Mouse (Mus musculus): ENCODE measurements at regions not wholly inside any gene's neighbourhood (a gene's known extent, or its start where the extent isn't known, plus 50 kb on each side); places are given as distances from the start of the nearest gene placed in this dataset.

DNA sequence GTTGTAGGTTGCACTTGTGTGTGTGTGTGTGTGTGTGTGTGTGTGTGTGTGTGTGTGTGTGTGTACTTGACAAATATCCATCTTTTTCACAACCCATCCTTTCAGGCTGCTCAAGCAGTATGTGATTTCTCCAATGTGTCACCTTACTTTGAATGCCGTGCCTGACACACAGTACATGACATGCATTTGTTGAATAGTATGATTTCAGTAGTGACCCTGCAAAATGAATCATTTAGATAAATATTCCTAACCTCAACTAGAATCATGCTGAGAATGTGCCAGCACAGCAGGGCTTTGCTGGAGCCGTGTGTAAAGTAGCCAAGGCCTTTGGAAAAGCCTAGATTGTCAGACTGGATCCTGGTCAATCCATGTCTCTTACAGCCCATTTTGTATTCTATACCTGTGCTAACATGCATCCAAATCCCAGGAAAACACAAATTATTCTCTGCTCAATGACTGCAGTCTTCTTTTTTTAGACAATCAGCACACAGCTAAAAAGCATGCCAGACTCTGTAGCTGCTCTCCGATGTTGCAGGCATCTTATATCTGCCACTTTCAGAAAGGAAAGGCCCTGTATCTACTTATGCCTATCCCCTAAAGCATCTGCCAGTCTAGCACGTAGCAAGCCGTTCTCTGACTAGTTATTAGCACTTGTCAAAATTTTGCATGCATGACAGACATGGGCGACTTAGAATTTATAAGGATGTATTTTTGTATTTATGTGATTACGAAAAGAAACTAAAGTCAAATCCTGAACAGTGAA is 60.0 kb upstream of the Gpr141 start:
- ATAC-seq = no peak

DNA sequence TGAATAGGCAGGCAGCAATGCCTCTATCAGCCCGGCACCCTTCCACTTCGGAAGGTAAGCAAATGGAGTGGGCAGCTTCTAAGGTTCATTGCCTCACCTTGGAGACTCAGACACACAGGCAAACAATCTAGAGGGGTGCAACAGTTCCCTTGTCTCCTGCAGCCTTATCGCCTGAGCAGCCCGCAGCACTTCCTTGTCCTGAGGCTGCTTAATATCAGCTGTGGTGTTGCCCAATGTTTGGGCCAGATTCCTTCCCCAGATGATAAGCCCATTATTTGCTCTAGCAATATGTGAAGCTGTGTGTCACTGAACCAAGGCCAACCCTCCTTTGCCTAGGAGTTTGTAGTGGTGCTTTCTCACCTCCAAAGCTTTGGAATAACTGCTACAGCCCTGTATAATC is 58.8 kb upstream of the Gpr141 start:
- ATAC-seq = no peak

DNA sequence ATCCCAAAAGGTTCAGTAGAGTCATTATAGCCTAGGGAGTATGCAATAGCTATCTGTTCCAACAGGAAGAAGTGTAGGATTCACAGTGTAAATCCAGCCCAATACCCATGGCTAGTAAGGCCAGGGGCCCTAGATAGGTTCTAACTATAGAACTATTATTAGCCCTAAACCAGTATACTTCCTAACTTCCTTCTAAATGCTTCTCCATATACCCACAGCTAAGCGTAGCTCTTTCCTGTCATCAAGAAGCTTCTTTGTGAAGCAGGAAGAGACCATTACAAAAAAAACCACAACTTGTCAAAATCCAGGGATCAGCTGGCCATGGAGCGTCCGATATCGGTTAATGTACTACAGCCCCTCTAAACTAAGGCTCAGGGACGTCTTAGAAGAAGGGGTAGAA is 57.7 kb upstream of the Gpr141 start:
- ATAC-seq = no peak

DNA sequence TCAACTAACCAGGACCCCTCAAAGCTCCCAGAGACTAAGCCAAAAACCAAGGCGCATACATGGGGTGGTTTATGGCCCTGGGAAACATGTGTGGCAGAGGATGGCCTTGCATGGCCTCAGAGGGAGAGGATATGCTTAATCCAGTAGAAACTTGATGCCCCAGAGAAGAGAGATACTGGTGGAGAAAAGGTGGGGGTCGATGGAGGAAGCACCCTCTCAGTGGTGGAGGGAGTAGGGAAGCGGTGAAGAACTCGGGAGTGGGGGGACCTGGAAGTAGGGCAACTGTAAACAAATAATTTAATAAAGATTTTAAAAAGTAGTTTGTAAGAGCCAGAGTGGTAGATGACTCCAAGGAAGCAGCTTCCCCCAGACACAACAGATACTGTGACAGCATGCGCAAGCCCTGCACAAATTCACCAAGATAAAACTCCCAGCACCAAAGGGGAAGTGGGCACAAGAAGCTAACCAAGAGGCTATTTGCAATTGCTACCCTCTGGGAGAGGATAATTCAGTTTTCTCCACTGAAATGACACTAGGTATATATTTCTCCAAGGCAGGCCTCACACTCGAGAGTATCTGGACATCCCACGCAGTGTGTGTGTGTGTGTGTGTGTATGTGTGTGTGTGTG is 50.7 kb upstream of the Gpr141 start:
- ATAC-seq = no peak

All from CD4-positive, CD25-positive, alpha-beta regulatory T cell, adult 4 months (primary cell).